Mouse (Mus musculus): Measurements from ENCODE around the gene Atp1a1. TPM values are rescaled to one million over a fixed set of nuclear protein-coding genes. Genes with fewer than 3 reads are reported as not detected.

The Atp1a1 gene
- polyA plus RNA-seq, 1 experiment from 2014 or later: 434 TPM

DNA sequence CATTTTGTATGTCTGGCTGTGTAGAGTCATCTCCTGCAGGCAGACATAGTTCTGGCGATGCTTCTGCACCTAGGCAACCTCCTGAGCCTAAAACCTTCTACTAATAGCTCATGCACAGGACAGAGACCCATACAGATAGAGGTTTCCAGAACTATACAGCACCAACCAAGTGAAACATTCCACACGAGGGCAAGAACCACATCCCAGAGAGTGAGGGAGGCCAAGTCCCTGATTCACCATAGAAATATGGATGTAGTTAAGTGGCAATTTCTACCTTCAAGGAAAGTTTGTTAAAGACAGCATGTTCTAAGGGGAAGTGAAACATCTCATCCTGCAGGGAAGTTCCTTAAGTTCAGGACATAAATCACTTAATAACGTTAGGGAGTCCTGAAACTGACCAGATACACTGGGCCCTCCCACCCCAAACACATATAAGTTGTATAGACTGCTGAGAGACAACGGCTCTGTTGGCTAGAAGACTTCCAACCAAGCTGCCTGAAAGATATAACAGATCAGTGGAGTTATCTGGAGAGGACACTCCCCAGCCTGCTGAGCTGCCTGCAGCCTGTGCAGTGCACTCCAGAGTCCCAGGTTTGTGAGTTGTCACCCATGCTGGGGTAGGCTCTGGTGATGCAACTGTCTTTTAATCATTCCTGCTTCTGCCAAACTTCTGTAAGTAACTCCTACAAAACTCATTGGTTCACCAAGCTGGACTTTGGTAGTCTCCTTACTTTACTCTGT, 39.7 kb upstream of the Atp1a1 start:
- no peak overlapping the region for H3K4me3 ChIP-seq (ENCODE audit: low read depth, low read length)
- H3K36me3 ChIP-seq (ENCODE audit: control insufficient read depth, insufficient read depth, low read length): no peaks in the 10 kb centered on the region
- WGBS (ENCODE audit: insufficient replicate concordance): 61% methylated on average over 4 of the region's 4 CpGs
- H3K27me3 ChIP-seq (ENCODE audit: control insufficient read depth, insufficient read depth, low read length): no peaks in the 10 kb centered on the region
- H3K9ac ChIP-seq (ENCODE audit: low read depth, low read length): no peak overlapping the region
- ATAC-seq (replicated peaks; ENCODE audit: insufficient number of reproducible peaks, low FRiP score, low TSS enrichment): no peak
- H3K9me3 ChIP-seq (replicated peaks; ENCODE audit: control insufficient read depth, low read length): no peaks in the 10 kb centered on the region
- H3K4me1 ChIP-seq (ENCODE audit: control insufficient read depth, insufficient read depth, low read length): 0 out of 2 replicates have a peak, but pooled peaks cover 3% of the 10 kb centered on the region
- no peak overlapping the region for H3K4me2 ChIP-seq
- H3K27ac ChIP-seq (ENCODE audit: low read depth, low read length): no peak overlapping the region

DNA sequence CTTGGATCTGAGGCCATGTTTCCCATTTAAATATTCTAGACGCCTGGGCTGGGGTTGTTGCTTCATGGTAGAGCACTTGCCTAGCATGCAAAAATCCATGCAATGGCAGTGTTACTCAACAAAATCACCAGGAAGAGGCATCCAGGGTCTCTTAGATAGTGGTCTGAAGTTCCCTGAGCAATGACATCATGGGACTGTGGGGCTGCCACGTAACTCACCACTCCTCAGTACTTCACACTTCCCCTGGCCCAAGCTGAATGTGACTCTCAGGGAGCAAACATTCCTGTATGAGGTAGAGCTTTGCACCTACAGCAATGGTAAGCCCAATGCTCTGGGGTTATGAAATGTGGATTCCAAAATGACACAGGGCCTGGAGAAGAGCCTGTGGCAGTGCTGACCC, 38.8 kb upstream of the Atp1a1 start:
- H3K9ac ChIP-seq (ENCODE audit: low read depth, low read length): no peak overlapping the region
- H3K9me3 ChIP-seq (replicated peaks; ENCODE audit: control insufficient read depth, low read length): no peaks in the 10 kb centered on the region
- no peak overlapping the region for H3K27ac ChIP-seq (ENCODE audit: low read depth, low read length)
- no peaks in the 10 kb centered on the region for H3K36me3 ChIP-seq (ENCODE audit: control insufficient read depth, insufficient read depth, low read length)
- no peak overlapping the region for H3K4me2 ChIP-seq
- 64% methylated on average over 2 of the region's 2 CpGs for WGBS (ENCODE audit: insufficient replicate concordance)
- H3K4me3 ChIP-seq (ENCODE audit: low read depth, low read length): no peak overlapping the region
- no peak for ATAC-seq (replicated peaks; ENCODE audit: insufficient number of reproducible peaks, low FRiP score, low TSS enrichment)
- 0 out of 2 replicates have a peak, but pooled peaks cover 3% of the 10 kb centered on the region for H3K4me1 ChIP-seq (ENCODE audit: control insufficient read depth, insufficient read depth, low read length)
- no peaks in the 10 kb centered on the region for H3K27me3 ChIP-seq (ENCODE audit: control insufficient read depth, insufficient read depth, low read length)

DNA sequence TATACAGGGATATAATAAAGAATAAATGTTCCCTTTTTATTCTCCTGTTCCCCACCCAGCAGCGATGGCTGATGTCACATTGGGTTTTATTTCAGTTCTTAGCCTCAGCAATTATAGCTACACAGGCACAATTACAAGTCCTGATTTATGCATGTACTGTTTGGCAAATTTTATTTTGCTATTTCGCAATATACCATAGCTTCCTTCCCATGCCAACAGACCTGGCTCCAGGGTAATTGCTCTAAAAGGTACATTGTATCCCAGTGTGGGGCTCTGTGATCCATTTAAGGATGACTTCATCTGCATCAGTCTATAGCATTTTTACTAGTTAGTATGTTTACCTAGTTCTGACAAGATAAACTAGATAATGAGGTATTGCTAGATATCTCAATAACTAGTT, 33.7 kb upstream of the Atp1a1 start:
- Histone ChIP-seq H3K36me3 (ENCODE audit: control insufficient read depth, insufficient read depth, low read length) (no peaks in the 10 kb centered on the region), H3K9ac (ENCODE audit: low read depth, low read length) (no peak overlapping the region), H3K4me2 (no peak overlapping the region), H3K4me1 (ENCODE audit: control insufficient read depth, insufficient read depth, low read length) (no peaks in the 10 kb centered on the region), H3K9me3 (replicated peaks; ENCODE audit: control insufficient read depth, low read length) (no peaks in the 10 kb centered on the region), H3K27ac (ENCODE audit: low read depth, low read length) (no peak overlapping the region), H3K27me3 (ENCODE audit: control insufficient read depth, insufficient read depth, low read length) (no peaks in the 10 kb centered on the region), H3K4me3 (ENCODE audit: low read depth, low read length) (no peak overlapping the region)
- WGBS (ENCODE audit: insufficient replicate concordance): 72% methylated on average over 2 of the region's 2 CpGs
- no peak for ATAC-seq (replicated peaks; ENCODE audit: insufficient number of reproducible peaks, low FRiP score, low TSS enrichment)

DNA sequence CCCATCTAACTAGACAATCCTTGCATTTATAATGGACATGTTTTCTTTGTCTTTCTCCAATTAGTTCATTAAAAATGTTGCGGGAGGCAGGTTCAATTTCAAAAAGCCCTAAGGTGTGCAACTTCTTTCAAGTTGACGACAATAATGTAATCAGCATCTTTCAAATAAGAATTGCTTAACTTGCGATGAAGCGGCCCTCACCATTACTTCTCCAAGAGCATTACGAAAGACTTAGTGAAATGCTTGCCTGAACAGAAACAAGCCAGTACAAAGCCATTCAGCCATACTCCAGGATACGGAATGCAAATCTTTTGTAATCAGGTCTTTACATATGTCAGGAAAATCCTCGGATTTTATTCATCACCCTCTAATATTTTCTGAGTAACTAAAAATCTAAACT, 32.0 kb upstream of the Atp1a1 start:
- Histone ChIP-seq H3K9me3 (replicated peaks; ENCODE audit: control insufficient read depth, low read length) (no peaks in the 10 kb centered on the region), H3K27me3 (ENCODE audit: control insufficient read depth, insufficient read depth, low read length) (no peaks in the 10 kb centered on the region), H3K36me3 (ENCODE audit: control insufficient read depth, insufficient read depth, low read length) (no peaks in the 10 kb centered on the region), H3K4me2 (no peak overlapping the region), H3K4me1 (ENCODE audit: control insufficient read depth, insufficient read depth, low read length) (no peaks in the 10 kb centered on the region), H3K9ac (ENCODE audit: low read depth, low read length) (no peak overlapping the region), H3K27ac (ENCODE audit: low read depth, low read length) (no peak overlapping the region), H3K4me3 (ENCODE audit: low read depth, low read length) (no peak overlapping the region)
- ATAC-seq (replicated peaks; ENCODE audit: insufficient number of reproducible peaks, low FRiP score, low TSS enrichment): no peak
- WGBS (ENCODE audit: insufficient replicate concordance): 86% methylated on average over 7 of the region's 7 CpGs

DNA sequence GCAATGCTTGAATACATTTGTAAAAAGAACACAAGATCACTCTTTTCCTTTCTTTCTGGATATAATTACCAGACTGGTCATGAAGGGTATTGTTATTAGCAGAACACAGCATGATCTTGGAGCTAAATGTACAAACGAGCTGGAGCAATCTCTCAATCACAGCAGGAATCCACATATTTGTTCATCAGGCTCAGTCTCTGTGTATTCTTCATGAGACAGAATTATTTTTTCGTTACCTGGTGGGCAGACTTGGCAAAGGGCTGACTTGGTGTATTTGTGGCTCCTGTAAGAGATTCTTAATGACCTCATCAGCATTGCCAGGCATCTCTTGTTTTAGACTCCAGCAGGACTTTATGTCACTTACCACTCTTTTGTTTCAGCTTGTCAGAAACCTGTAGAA, 31.6 kb upstream of the Atp1a1 start:
- Histone ChIP-seq H3K27me3 (ENCODE audit: control insufficient read depth, insufficient read depth, low read length) (no peaks in the 10 kb centered on the region), H3K4me1 (ENCODE audit: control insufficient read depth, insufficient read depth, low read length) (no peaks in the 10 kb centered on the region), H3K4me3 (ENCODE audit: low read depth, low read length) (no peak overlapping the region), H3K9ac (ENCODE audit: low read depth, low read length) (no peak overlapping the region), H3K4me2 (no peak overlapping the region), H3K36me3 (ENCODE audit: control insufficient read depth, insufficient read depth, low read length) (no peaks in the 10 kb centered on the region), H3K27ac (ENCODE audit: low read depth, low read length) (no peak overlapping the region), H3K9me3 (replicated peaks; ENCODE audit: control insufficient read depth, low read length) (no peaks in the 10 kb centered on the region)
- 61% methylated on average over 2 of the region's 2 CpGs for WGBS (ENCODE audit: insufficient replicate concordance)
- no peak for ATAC-seq (replicated peaks; ENCODE audit: insufficient number of reproducible peaks, low FRiP score, low TSS enrichment)

DNA sequence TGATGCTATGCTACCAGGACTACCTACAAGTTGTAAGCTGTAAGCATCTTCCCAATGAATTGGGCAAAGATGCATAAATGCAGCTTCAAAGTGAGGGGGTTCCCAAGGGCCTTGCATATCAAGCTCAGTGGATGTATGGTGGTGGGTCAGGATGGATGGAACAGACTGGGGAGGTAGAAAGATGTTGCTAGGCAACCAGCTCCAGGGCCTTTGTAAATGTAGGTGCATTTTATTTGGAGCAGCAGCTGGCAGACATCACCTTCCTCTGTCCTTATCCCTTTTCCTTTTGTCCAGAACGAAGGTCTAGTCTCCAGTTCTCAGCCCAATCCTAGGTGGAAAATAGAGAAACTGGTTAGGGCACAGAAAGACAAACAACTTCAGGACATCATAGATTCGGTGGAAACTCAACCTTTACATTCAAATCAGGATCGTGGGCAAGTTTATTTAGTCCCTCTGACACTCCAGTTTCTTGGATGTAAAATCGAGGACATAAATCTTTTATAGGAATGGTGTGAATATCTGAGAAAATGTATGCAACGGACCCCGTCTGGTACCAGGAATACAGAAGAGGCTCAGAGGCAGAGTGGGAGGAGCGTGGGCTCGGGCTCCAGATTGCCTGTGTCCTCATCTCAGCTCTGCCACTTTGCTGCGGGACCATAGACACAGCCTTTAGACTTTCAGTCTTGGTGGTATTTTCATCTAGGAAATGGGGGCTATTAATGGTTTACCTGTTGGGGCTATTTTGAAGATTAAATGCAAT, 29.8 kb upstream of the Atp1a1 start:
- H3K9ac ChIP-seq (ENCODE audit: low read depth, low read length): no peak overlapping the region
- H3K27me3 ChIP-seq (ENCODE audit: control insufficient read depth, insufficient read depth, low read length): no peaks in the 10 kb centered on the region
- no peak for ATAC-seq (replicated peaks; ENCODE audit: insufficient number of reproducible peaks, low FRiP score, low TSS enrichment)
- no peaks in the 10 kb centered on the region for H3K36me3 ChIP-seq (ENCODE audit: control insufficient read depth, insufficient read depth, low read length)
- H3K27ac ChIP-seq (ENCODE audit: low read depth, low read length): no peak overlapping the region
- no peak overlapping the region for H3K4me2 ChIP-seq
- H3K4me3 ChIP-seq (ENCODE audit: low read depth, low read length): no peak overlapping the region
- WGBS (ENCODE audit: insufficient replicate concordance): 81% methylated on average over 9 of the region's 9 CpGs
- no peaks in the 10 kb centered on the region for H3K9me3 ChIP-seq (replicated peaks; ENCODE audit: control insufficient read depth, low read length)
- H3K4me1 ChIP-seq (ENCODE audit: control insufficient read depth, insufficient read depth, low read length): no peaks in the 10 kb centered on the region

DNA sequence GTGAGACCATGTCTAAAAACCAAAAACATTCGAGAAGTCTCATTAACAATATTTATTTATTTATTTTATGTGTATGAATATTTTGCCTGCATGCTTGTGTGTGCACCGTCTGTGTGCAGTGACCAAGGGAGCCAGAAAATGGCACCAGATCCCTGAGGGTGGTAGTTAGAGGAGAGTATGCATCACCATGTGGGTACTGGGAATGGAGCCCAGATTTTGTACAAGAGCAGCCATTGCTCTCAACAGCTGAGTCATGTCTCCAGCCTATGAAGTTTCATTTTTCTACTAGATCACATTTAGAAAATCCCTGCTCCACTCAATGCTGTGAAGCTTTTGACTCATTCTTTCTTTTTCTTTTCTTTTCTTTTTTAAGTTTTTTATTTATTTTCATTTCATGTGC, 23.8 kb upstream of the Atp1a1 start:
- 75% methylated on average over 2 of the region's 2 CpGs for WGBS (ENCODE audit: insufficient replicate concordance)
- no peak for ATAC-seq (replicated peaks; ENCODE audit: insufficient number of reproducible peaks, low FRiP score, low TSS enrichment)

DNA sequence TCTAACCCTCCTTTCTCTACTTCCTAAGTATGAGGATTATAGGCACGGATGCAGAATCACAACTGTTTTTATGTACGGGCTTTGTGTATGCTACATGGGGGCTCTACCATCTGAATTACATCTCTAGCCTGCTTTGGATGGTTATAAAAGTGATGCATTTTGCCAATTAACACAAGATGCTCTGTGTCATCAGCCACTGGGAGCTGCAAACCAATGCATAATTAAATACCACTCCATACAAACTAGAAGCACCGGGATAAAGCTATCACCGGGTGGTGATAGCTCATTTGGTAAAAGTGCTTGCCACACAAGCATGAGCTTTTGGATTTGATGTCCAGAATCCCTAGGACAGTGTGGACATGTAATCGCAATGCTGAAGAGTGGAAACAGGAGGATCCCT, 19.8 kb upstream of the Atp1a1 start:
- ATAC-seq (replicated peaks; ENCODE audit: insufficient number of reproducible peaks, low FRiP score, low TSS enrichment): no peak
- Histone ChIP-seq H3K4me2 (no peak overlapping the region), H3K9ac (ENCODE audit: low read depth, low read length) (no peak overlapping the region), H3K4me3 (ENCODE audit: low read depth, low read length) (no peak overlapping the region), H3K4me1 (ENCODE audit: control insufficient read depth, insufficient read depth, low read length) (no peaks in the 10 kb centered on the region), H3K27me3 (ENCODE audit: control insufficient read depth, insufficient read depth, low read length) (no peaks in the 10 kb centered on the region), H3K27ac (ENCODE audit: low read depth, low read length) (no peak overlapping the region), H3K9me3 (replicated peaks; ENCODE audit: control insufficient read depth, low read length) (peaks cover 4% of the 10 kb centered on the region; the same call in 1 of the 2 replicates), H3K36me3 (ENCODE audit: control insufficient read depth, insufficient read depth, low read length) (no peaks in the 10 kb centered on the region)
- WGBS (ENCODE audit: insufficient replicate concordance): 91% methylated on average over 5 of the region's 5 CpGs

More for the DNA sequence above, 23.8 kb upstream of the Atp1a1 start:
- no peaks in the 10 kb centered on the region for H3K9me3 ChIP-seq (replicated peaks; ENCODE audit: control insufficient read depth, low read length)
- no peak overlapping the region for H3K9ac ChIP-seq (ENCODE audit: low read depth, low read length)
- no peak overlapping the region for H3K4me2 ChIP-seq
- H3K36me3 ChIP-seq (ENCODE audit: control insufficient read depth, insufficient read depth, low read length): no peaks in the 10 kb centered on the region
- no peaks in the 10 kb centered on the region for H3K27me3 ChIP-seq (ENCODE audit: control insufficient read depth, insufficient read depth, low read length)
- H3K4me3 ChIP-seq (ENCODE audit: low read depth, low read length): no peak overlapping the region
- no peaks in the 10 kb centered on the region for H3K4me1 ChIP-seq (ENCODE audit: control insufficient read depth, insufficient read depth, low read length)
- no peak overlapping the region for H3K27ac ChIP-seq (ENCODE audit: low read depth, low read length)

All from heart, embryonic 11.5 days (tissue).